Mouse (Mus musculus) CD4-positive, CD25-positive, alpha-beta regulatory T cell, adult 4 months (primary cell): Measurements from ENCODE around the gene Adamts7. TPM values are rescaled to one million over a fixed set of nuclear protein-coding genes. Genes with fewer than 3 reads are reported as not detected.

Source experiments
- ATAC-seq: one replicate; pipeline ENCODE4 v1.8.0; 2017
- polyA plus RNA-seq, 2 experiments: library from polyadenylated mRNA; unstranded; fragments of 100-300 nt; shearing (Covaris generic); gene quantifications; one replicate each; pipeline ENCODE4 v1.2.1; 2017

Adamts7 gene
- polyA plus RNA-seq, 2 experiments from 2014 or later = 0.05 TPM; not detected in 1

- ATAC-seq = no peak
Measured at GRCm38 (mm10) chr9:90198531-90199449, 35.9 kb downstream of the Adamts7 start.

- no peak for ATAC-seq
Measured at GRCm38 (mm10) chr9:90199611-90200010, 36.7 kb downstream of the Adamts7 start.

- no peak for ATAC-seq
Measured at GRCm38 (mm10) chr9:90200501-90200900, 37.6 kb downstream of the Adamts7 start.

- ATAC-seq = no peak
Measured at GRCm38 (mm10) chr9:90201096-90201495, 38.2 kb downstream of the Adamts7 start.

GRCm38 (mm10) chr9:90201541-90201940 lies 38.7 kb downstream of the Adamts7 start:
- no peak for ATAC-seq

GRCm38 (mm10) chr9:90203233-90203632 lies 40.4 kb downstream of the Adamts7 start:
- no peak for ATAC-seq

GRCm38 (mm10) chr9:90204396-90204915 lies 41.6 kb downstream of the Adamts7 start:
- ATAC-seq = no peak

GRCm38 (mm10) chr9:90206500-90206899 lies 43.6 kb downstream of the Adamts7 start:
- ATAC-seq = peak; percentile 85

- ATAC-seq = no peak
Measured at GRCm38 (mm10) chr9:90207808-90208207, 44.9 kb downstream of the Adamts7 start.

GRCm38 (mm10) chr9:90208655-90209054 lies 45.8 kb downstream of the Adamts7 start:
- ATAC-seq = no peak

GRCm38 (mm10) chr9:90213127-90213526 lies 50.3 kb downstream of the Adamts7 start:
- no peak for ATAC-seq

- ATAC-seq = no peak
Measured at GRCm38 (mm10) chr9:90216259-90217001, 53.6 kb downstream of the Adamts7 start.

GRCm38 (mm10) chr9:90217501-90217900 lies 54.6 kb downstream of the Adamts7 start:
- ATAC-seq = no peak

GRCm38 (mm10) chr9:90222275-90222674 lies 59.4 kb downstream of the Adamts7 start:
- ATAC-seq = no peak

- no peak for ATAC-seq
Measured at GRCm38 (mm10) chr9:90226081-90226741, 63.3 kb downstream of the Adamts7 start.

- no peak for ATAC-seq
Measured at GRCm38 (mm10) chr9:90226742-90227096, 63.9 kb downstream of the Adamts7 start.

- ATAC-seq = no peak
Measured at GRCm38 (mm10) chr9:90227171-90227570, 64.3 kb downstream of the Adamts7 start.

GRCm38 (mm10) chr9:90232781-90233690 lies 70.2 kb downstream of the Adamts7 start:
- no peak for ATAC-seq

GRCm38 (mm10) chr9:90233906-90234419 lies 71.1 kb downstream of the Adamts7 start:
- ATAC-seq = peak; percentile 24

- ATAC-seq = no peak
Measured at GRCm38 (mm10) chr9:90234786-90235185, 71.9 kb downstream of the Adamts7 start.

- ATAC-seq = no peak
Measured at GRCm38 (mm10) chr9:90235258-90235882, 72.5 kb downstream of the Adamts7 start.
